Mouse (Mus musculus) hindbrain, embryonic 10.5 days (tissue): Measurements from ENCODE around the gene Larp1. TPM values are rescaled to one million over a fixed set of nuclear protein-coding genes. Genes with fewer than 3 reads are reported as not detected.
A peak's percentile ranks its signal among the peaks of the same experiment; 100 is the strongest.
"Not testable (repeated sequence)": the region's sequence is repeated elsewhere in the genome, so short reads cannot be mapped to it uniquely, and the experiment has no call there.

Source experiments
- DNase-seq: peaks from one replicate; pipeline ENCODE4 v3.0.0-alpha.2; 2017; ENCODE audit warnings: low spot score
- H3K27ac ChIP-seq: fragments of 300-500 bp; sonication (generic); 2 replicates; pipeline ENCODE4 v1.5.1; 2016; ENCODE audit warnings: mild to moderate bottlenecking, moderate library complexity
- H3K27me3 ChIP-seq: fragments of 300-500 bp; sonication (generic); 2 replicates; pipeline ENCODE4 v1.6.1; 2016; ENCODE audit warnings: mild to moderate bottlenecking; ENCODE audit not compliant: poor library complexity, insufficient read depth, severe bottlenecking
- H3K36me3 ChIP-seq: fragments of 300-500 bp; sonication (generic); 2 replicates; pipeline ENCODE4 v1.6.1; 2016; ENCODE audit warnings: mild to moderate bottlenecking, moderate library complexity
- H3K4me1 ChIP-seq: fragments of 300-500 bp; sonication (generic); replicated peaks from 2 replicates; pipeline ENCODE4 v1.6.1; 2016; ENCODE audit warnings: mild to moderate bottlenecking
- H3K4me3 ChIP-seq: fragments of 300-500 bp; sonication (generic); 2 replicates; pipeline ENCODE4 v1.5.1; 2016; ENCODE audit warnings: mild to moderate bottlenecking, moderate library complexity
- H3K9me3 ChIP-seq: fragments of 300-500 bp; sonication (generic); 2 replicates; pipeline ENCODE4 v1.6.1; 2016; ENCODE audit warnings: mild to moderate bottlenecking, moderate library complexity
- WGBS: fragments of 180-500 bp; shearing (Covaris S2); methylation state at CpG from one replicate; pipeline ENCODE4 v1.1.7; 2016; 5-methylcytosine and 5-hydroxymethylcytosine counted together
- polyA plus RNA-seq: library from polyadenylated mRNA; unstranded; fragments of >200 nt; fragmentation: Nextera tagmentation; extraction: Ambion mirVana; gene quantifications from 2 replicates; pipeline ENCODE4 v1.2.1, GENCODE M21; 2016

Gene Larp1
- polyA plus RNA-seq, 1 experiment from 2014 or later: 14.0 TPM

GRCm38 (mm10) chr11:58096821-58097620, 88.2 kb downstream of the Larp1 start:
- no peaks in the 10 kb centered on the region for H3K9me3 ChIP-seq
- H3K4me3 ChIP-seq: peak overlapping the region; percentile 52; the same call in 1 of the 2 replicates
- H3K27ac ChIP-seq: no peak overlapping the region
- no peaks in the 10 kb centered on the region for H3K36me3 ChIP-seq
- DNase-seq: no peak
- peaks cover 40% of the 10 kb centered on the region for H3K27me3 ChIP-seq
- peaks cover 22% of the 10 kb centered on the region for H3K4me1 ChIP-seq
- WGBS: 51% methylated on average over 20 of the region's 20 CpGs

DNA sequence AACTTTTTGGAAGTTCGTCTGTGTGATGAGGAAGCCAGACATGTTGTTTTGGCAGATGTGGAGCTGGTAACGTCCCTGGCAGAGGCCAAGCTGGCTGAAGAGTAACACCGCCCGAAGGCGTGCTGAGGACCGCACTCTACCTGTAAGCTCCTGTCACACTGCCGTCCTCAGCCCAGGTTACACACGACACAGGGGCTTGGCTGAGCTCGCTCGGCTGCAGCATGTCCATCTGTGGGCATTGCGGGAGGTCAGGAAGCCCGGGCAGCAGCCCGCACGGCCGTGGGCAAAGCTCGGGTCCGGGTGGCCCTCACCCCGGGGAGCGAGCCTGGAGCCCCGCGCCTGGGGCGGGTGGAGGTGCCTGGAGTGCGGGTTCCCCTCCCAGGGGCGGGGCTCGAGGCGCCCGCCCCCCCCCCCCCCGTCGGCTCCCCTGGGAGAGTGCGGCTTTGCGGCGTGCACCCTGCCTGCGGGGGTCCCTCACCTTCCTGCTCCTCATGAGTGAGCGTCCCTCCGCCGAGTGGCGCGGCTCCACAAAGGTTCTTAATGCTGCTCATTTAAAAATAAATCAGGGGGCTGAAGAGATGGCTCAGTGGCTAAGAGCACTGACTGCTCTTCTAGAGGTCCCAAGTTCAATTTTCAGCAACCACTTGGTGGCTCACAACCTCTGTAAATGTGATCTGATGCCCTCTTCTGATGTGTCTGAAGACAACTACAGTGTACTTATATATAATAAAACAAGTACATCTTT, 88.9 kb downstream of the Larp1 start:
- 1% methylated on average over 36 of the region's 38 CpGs for WGBS
- peaks cover 40% of the 10 kb centered on the region for H3K27me3 ChIP-seq

GRCm38 (mm10) chr11:58098366-58098720, 89.5 kb downstream of the Larp1 start:
- 65% methylated on average over 5 of the region's 5 CpGs for WGBS
- peak overlapping the region; percentile 52; the same call in 1 of the 2 replicates for H3K4me3 ChIP-seq
- peaks cover 23% of the 10 kb centered on the region for H3K4me1 ChIP-seq
- not testable (repeated sequence) for H3K36me3 ChIP-seq, DNase-seq, H3K27ac ChIP-seq, H3K9me3 ChIP-seq
- peaks cover 40% of the 10 kb centered on the region for H3K27me3 ChIP-seq

More for the DNA sequence above, 88.9 kb downstream of the Larp1 start:
- Histone ChIP-seq H3K36me3 (no peaks in the 10 kb centered on the region), H3K4me1 (peaks cover 21% of the 10 kb centered on the region), H3K4me3 (peak overlapping the region; percentile 52), H3K9me3 (no peaks in the 10 kb centered on the region), H3K27ac (0 out of 2 replicates have a peak overlapping the region, but pooled peaks have one; percentile 5)
- DNase-seq: peak; percentile 11

DNA sequence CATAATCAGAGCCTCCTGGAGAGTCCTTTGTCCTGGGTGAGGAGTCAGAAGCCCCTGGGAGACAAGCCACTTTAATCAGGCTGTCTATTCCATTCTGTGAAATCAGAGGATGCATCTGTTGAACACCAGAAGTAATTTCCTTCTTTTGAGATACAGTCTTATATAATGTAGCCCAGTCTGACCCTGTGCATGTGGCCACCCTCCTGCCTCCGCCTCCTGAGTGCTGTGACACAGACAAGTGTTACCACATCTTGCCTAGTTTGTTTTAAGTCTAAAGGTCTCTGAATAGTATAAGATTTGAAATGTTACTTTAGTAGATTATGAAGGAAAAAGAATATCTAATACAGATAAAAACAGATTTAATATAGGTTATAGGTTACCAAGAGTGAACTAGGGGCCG, 91.1 kb downstream of the Larp1 start:
- Histone ChIP-seq H3K9me3 (no peaks in the 10 kb centered on the region), H3K4me1 (peaks cover 30% of the 10 kb centered on the region), H3K4me3 (no peak overlapping the region), H3K27me3 (peaks cover 40% of the 10 kb centered on the region), H3K27ac (no peak overlapping the region), H3K36me3 (no peaks in the 10 kb centered on the region)
- WGBS: 89% methylated on average over 2 of the region's 2 CpGs
- no peak for DNase-seq

- Histone ChIP-seq H3K4me1 (peaks cover 38% of the 10 kb centered on the region), H3K36me3 (no peaks in the 10 kb centered on the region), H3K27me3 (peaks cover 31% of the 10 kb centered on the region), H3K9me3 (no peaks in the 10 kb centered on the region), H3K4me3 (no peak overlapping the region), H3K27ac (no peak overlapping the region)
- no peak for DNase-seq
- 79% methylated on average over 4 of the region's 4 CpGs for WGBS
Observed at GRCm38 (mm10) chr11:58101194-58101720, 92.4 kb downstream of the Larp1 start.

GRCm38 (mm10) chr11:58102146-58102545, 93.3 kb downstream of the Larp1 start:
- no peaks in the 10 kb centered on the region for H3K36me3 ChIP-seq
- no peak for DNase-seq
- no peaks in the 10 kb centered on the region for H3K9me3 ChIP-seq
- 85% methylated on average over 3 of the region's 3 CpGs for WGBS
- H3K4me3 ChIP-seq: no peak overlapping the region
- H3K4me1 ChIP-seq: peaks cover 37% of the 10 kb centered on the region
- H3K27me3 ChIP-seq: peaks cover 22% of the 10 kb centered on the region
- H3K27ac ChIP-seq: no peak overlapping the region

DNA sequence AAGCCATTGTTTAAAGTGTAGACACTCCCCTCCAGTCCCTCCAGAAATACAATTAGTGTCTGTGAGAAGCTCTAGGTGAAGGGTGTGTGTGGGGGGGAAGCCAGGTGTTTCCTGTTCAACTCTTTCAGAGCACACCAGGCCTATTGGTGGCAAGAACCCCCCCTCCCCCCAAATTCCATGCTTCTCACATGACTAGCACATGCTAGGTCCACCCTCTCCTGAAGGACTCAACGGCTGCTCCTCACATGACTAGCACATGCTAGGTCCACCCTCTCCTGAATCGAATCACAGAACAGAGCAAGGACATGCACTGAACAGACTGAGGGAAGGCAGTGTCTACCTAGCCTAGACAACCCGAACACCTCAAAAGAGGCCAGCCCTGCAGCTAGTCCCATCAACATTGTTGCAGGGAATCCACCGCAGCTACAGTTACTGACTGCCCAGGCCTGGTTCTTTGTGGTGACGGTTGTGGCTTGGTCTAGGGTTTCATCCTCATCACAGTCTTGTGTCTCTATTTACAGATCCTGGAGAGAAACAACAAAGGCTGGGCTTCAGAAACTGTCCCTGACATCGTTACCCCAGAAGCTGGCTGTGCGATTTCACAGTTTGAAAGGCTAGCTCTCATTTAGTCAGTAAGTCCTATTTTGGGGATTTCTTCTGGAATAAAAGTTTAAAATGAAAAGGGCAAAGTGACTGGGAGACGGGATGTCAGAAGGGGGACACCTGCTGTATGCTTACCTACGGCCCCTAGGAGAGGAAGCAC, 93.9 kb downstream of the Larp1 start:
- Histone ChIP-seq H3K4me1 (peaks cover 34% of the 10 kb centered on the region), H3K27me3 (peaks cover 16% of the 10 kb centered on the region), H3K9me3 (no peaks in the 10 kb centered on the region), H3K36me3 (peaks cover 2% of the 10 kb centered on the region), H3K27ac (peak overlapping the region; percentile 97), H3K4me3 (peak overlapping the region; percentile 94)
- WGBS: 84% methylated on average over 9 of the region's 9 CpGs
- no peak for DNase-seq

- H3K27me3 ChIP-seq: peaks cover 11% of the 10 kb centered on the region
- H3K9me3 ChIP-seq: no peaks in the 10 kb centered on the region
- peaks cover 32% of the 10 kb centered on the region for H3K4me1 ChIP-seq
- peaks cover 8% of the 10 kb centered on the region for H3K36me3 ChIP-seq
- WGBS: 52% methylated on average over 13 of the region's 13 CpGs
- H3K4me3 ChIP-seq: peak overlapping the region; percentile 94
- DNase-seq: no peak
- H3K27ac ChIP-seq: peak overlapping the region; percentile 97
Observed at GRCm38 (mm10) chr11:58103344-58103653, 94.4 kb downstream of the Larp1 start.

GRCm38 (mm10) chr11:58103697-58104306, 94.9 kb downstream of the Larp1 start, which contains the start of gene Cnot8:
Gene Cnot8, plus strand, starts transcription at chr11:58104153.
- peaks cover 32% of the 10 kb centered on the region for H3K4me1 ChIP-seq
- peaks cover 6% of the 10 kb centered on the region for H3K27me3 ChIP-seq
- H3K27ac ChIP-seq: peak within 1 kb of the TSS; percentile 97
- peak within 1 kb of the TSS; percentile 94 for H3K4me3 ChIP-seq
- H3K9me3 ChIP-seq: no peaks in the 10 kb centered on the region
- H3K36me3 ChIP-seq: peaks cover 11% of the 10 kb centered on the region
- peak; percentile 99 for DNase-seq
- under 1% methylated on average over 55 of the region's 55 CpGs for WGBS

DNA sequence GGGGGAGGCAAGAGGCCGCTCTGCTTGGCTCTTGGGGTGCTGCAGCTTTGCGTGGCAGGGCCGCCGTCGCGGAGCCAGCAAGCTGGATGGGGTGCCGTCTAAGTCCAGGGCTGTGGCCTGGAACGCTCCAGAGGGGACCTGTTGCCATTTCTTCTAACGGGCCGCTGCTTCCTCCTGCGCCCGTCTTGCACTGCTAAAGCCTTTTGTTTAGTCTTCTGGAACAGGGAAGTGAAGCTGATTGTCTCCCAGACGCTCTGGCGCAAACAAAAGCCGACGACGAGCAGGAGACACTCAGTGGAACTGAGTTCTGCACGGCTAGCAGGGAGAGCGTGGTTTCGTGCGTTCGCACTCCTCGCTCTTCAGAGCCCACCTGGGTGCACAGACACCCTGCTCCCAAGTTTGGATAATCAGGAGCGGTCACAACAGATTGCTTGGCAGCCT, 95.5 kb downstream of the Larp1 start:
- no peak for DNase-seq
- WGBS: under 1% methylated on average over 24 of the region's 24 CpGs
- Histone ChIP-seq H3K9me3 (no peaks in the 10 kb centered on the region), H3K4me1 (peaks cover 32% of the 10 kb centered on the region), H3K27me3 (0 out of 2 replicates have a peak, but pooled peaks cover under 1% of the 10 kb centered on the region), H3K27ac (peak overlapping the region; percentile 97), H3K36me3 (peaks cover 14% of the 10 kb centered on the region), H3K4me3 (peak overlapping the region; percentile 94)

DNA sequence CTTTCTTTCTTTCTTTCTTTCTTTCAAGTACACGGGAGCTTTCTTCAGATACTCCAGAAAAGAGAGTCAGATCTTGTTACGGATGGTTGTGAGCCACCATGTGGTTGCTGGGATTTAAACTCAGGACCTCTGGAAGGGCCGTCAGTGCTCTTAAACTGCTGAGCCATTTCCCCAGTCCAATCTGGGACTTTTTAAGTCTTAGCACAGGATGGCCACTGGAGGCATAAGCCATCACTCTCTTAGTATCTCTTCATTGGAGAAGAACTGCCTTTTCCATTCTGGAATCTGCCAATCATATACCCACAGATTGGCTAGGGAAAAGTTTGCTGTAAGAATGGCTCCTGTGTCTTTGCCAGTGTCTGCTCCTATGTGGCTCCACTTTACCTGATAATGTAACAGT, 98.1 kb downstream of the Larp1 start:
- no peak for DNase-seq
- 72% methylated on average over 3 of the region's 3 CpGs for WGBS
- no peak overlapping the region for H3K4me3 ChIP-seq
- H3K27me3 ChIP-seq: no peaks in the 10 kb centered on the region
- peaks cover 41% of the 10 kb centered on the region for H3K36me3 ChIP-seq
- no peaks in the 10 kb centered on the region for H3K9me3 ChIP-seq
- H3K4me1 ChIP-seq: peaks cover 32% of the 10 kb centered on the region
- no peak overlapping the region for H3K27ac ChIP-seq

DNA sequence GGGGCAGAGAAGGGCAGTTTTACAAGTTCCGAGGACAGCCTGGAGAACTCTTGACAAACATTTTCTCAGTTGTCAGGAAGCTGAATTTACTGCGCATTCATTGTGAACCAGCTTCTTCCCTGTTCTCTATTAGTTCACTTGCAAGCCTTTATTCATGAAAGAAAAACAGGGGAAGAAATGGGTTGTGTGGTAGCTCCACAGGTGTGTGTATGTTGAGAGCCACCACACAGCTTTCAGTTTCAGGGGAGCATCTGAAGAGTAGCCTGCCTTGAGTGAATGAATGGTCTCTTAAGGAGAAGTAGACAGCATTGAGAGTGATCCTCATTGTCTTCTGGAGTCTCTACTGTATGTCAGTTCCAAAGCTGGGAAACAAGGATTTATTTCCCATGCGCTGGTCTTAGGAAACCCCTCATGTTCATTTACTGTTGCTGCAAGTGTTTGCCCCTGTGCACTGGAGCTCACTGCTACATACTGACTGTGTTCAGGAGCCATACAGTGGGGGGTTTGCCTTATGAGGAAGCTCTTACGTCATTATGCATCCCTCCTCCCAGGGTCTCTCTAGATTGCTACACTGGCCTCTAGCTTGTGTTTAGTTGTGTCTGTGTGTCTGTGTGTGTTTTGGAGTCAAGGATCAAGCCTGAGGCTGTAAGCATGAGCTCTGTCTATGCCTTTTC, 98.9 kb downstream of the Larp1 start:
- H3K27me3 ChIP-seq: no peaks in the 10 kb centered on the region
- H3K4me3 ChIP-seq: no peak overlapping the region
- H3K4me1 ChIP-seq: peaks cover 27% of the 10 kb centered on the region
- no peak overlapping the region for H3K27ac ChIP-seq
- WGBS: 91% methylated on average over 4 of the region's 4 CpGs
- DNase-seq: no peak
- H3K36me3 ChIP-seq: peaks cover 49% of the 10 kb centered on the region
- H3K9me3 ChIP-seq: no peaks in the 10 kb centered on the region
